Mouse (Mus musculus) naive thymus-derived CD4-positive, alpha-beta T cell, adult 5 months (primary cell): ENCODE results near the gene Otc. TPM values are rescaled to one million over a fixed set of nuclear protein-coding genes. Genes with fewer than 3 reads are reported as not detected.

Experiments
- polyA plus RNA-seq: library from polyadenylated mRNA; unstranded; fragments of 100-300 nt; shearing (Covaris generic); gene quantifications from one replicate; pipeline ENCODE4 v1.2.1, GENCODE M21; 2017

The Otc gene
- 0.15 TPM for polyA plus RNA-seq

GRCm38 (mm10) chrX:10251852-10252504 is at the start of gene Otc:
Otc (plus strand) TSS chrX:10252305.

GRCm38 (mm10) chrX:10216410-10216949 is 35.6 kb upstream of the Otc start, which contains the start of gene Rpgr:
Rpgr (minus strand) TSS chrX:10216920.

Other genes starting within 250 kb of the Otc start
- not detected for gene Srpx, start 134.6 kb upstream of the Otc start, polyA plus RNA-seq
- 1.7 TPM for gene Rpgr, start 35.4 kb upstream of the Otc start, polyA plus RNA-seq
- not detected for gene Tspan7, start 232.9 kb downstream of the Otc start, polyA plus RNA-seq